Mouse (Mus musculus): ENCODE measurements at regions not wholly inside any gene's neighbourhood (a gene's known extent, or its start where the extent isn't known, plus 50 kb on each side); places are given as distances from the start of the nearest gene placed in this dataset.
A peak's percentile ranks its signal among the peaks of the same experiment; 100 is the strongest.

GRCm38 (mm10) chr15:27169846-27170245, 274.5 kb upstream of the Fbxl7 start:
- Histone ChIP-seq H3K27me3 (ENCODE audit: control insufficient read depth, insufficient read depth, low read length) (no peaks in the 10 kb centered on the region), H3K4me2 (ENCODE audit: low read depth, low read length) (no peak overlapping the region), H3K36me3 (ENCODE audit: control insufficient read depth, insufficient read depth, low read length) (no peaks in the 10 kb centered on the region), H3K9me3 (replicated peaks; ENCODE audit: control insufficient read depth, low read length) (no peaks in the 10 kb centered on the region), H3K4me3 (replicated peaks; ENCODE audit: low read length) (no peak overlapping the region), H3K9ac (ENCODE audit: low read length) (no peak overlapping the region), H3K4me1 (ENCODE audit: control insufficient read depth, insufficient read depth, low read length) (no peaks in the 10 kb centered on the region), H3K27ac (ENCODE audit: low read length) (no peak overlapping the region)
- 89% methylated on average over 7 of the region's 7 CpGs for WGBS
- no peak for ATAC-seq (ENCODE audit: insufficient read depth, low FRiP score)

GRCm38 (mm10) chr15:27173506-27173905, 278.1 kb upstream of the Fbxl7 start:
- ATAC-seq (ENCODE audit: insufficient read depth, low FRiP score) = no peak
- Histone ChIP-seq H3K27me3 (ENCODE audit: control insufficient read depth, insufficient read depth, low read length) (no peaks in the 10 kb centered on the region), H3K9me3 (replicated peaks; ENCODE audit: control insufficient read depth, low read length) (no peaks in the 10 kb centered on the region), H3K4me3 (replicated peaks; ENCODE audit: low read length) (no peak overlapping the region), H3K4me1 (ENCODE audit: control insufficient read depth, insufficient read depth, low read length) (0 out of 2 replicates have a peak, but pooled peaks cover 3% of the 10 kb centered on the region), H3K27ac (ENCODE audit: low read length) (no peak overlapping the region), H3K4me2 (ENCODE audit: low read depth, low read length) (no peak overlapping the region), H3K9ac (ENCODE audit: low read length) (no peak overlapping the region), H3K36me3 (ENCODE audit: control insufficient read depth, insufficient read depth, low read length) (no peaks in the 10 kb centered on the region)
- whole genome bisulfite sequencing = 29% methylated on average over 5 of the region's 5 CpGs

GRCm38 (mm10) chr15:27178084-27178935, 282.9 kb upstream of the Fbxl7 start:
- Histone ChIP-seq H3K36me3 (ENCODE audit: control insufficient read depth, insufficient read depth, low read length) (no peaks in the 10 kb centered on the region), H3K4me1 (ENCODE audit: control insufficient read depth, insufficient read depth, low read length) (0 out of 2 replicates have a peak, but pooled peaks cover 3% of the 10 kb centered on the region), H3K27ac (ENCODE audit: low read length) (no peak overlapping the region), H3K9me3 (replicated peaks; ENCODE audit: control insufficient read depth, low read length) (peaks cover 5% of the 10 kb centered on the region; the same call in 1 of the 2 replicates), H3K4me2 (ENCODE audit: low read depth, low read length) (0 out of 2 replicates have a peak overlapping the region, but pooled peaks have one; percentile 12), H3K9ac (ENCODE audit: low read length) (no peak overlapping the region), H3K4me3 (replicated peaks; ENCODE audit: low read length) (no peak overlapping the region), H3K27me3 (ENCODE audit: control insufficient read depth, insufficient read depth, low read length) (no peaks in the 10 kb centered on the region)
- 46% methylated on average over 13 of the region's 13 CpGs for WGBS
- ATAC-seq (ENCODE audit: insufficient read depth, low FRiP score) = no peak

- H3K4me1 ChIP-seq (ENCODE audit: control insufficient read depth, insufficient read depth, low read length) = no peaks in the 10 kb centered on the region
- no peak overlapping the region for H3K9ac ChIP-seq (ENCODE audit: low read length)
- no peak overlapping the region for H3K27ac ChIP-seq (ENCODE audit: low read length)
- H3K4me3 ChIP-seq (replicated peaks; ENCODE audit: low read length) = no peak overlapping the region
- no peaks in the 10 kb centered on the region for H3K36me3 ChIP-seq (ENCODE audit: control insufficient read depth, insufficient read depth, low read length)
- no peaks in the 10 kb centered on the region for H3K27me3 ChIP-seq (ENCODE audit: control insufficient read depth, insufficient read depth, low read length)
- ATAC-seq (ENCODE audit: insufficient read depth, low FRiP score) = no peak
- WGBS = 43% methylated on average over 4 of the region's 4 CpGs
- H3K4me2 ChIP-seq (ENCODE audit: low read depth, low read length) = no peak overlapping the region
- no peaks in the 10 kb centered on the region for H3K9me3 ChIP-seq (replicated peaks; ENCODE audit: control insufficient read depth, low read length)
These were observed 276.8 kb upstream of the Ank start for GRCm38 (mm10) chr15:27189699-27190098.

GRCm38 (mm10) chr15:27201513-27201912, 265.0 kb upstream of the Ank start:
- no peak overlapping the region for H3K9ac ChIP-seq (ENCODE audit: low read length)
- H3K27ac ChIP-seq (ENCODE audit: low read length) = no peak overlapping the region
- ATAC-seq (ENCODE audit: insufficient read depth, low FRiP score) = no peak
- H3K4me1 ChIP-seq (ENCODE audit: control insufficient read depth, insufficient read depth, low read length) = no peaks in the 10 kb centered on the region
- 85% methylated on average over 3 of the region's 3 CpGs for WGBS
- no peaks in the 10 kb centered on the region for H3K36me3 ChIP-seq (ENCODE audit: control insufficient read depth, insufficient read depth, low read length)
- H3K27me3 ChIP-seq (ENCODE audit: control insufficient read depth, insufficient read depth, low read length) = no peaks in the 10 kb centered on the region
- no peaks in the 10 kb centered on the region for H3K9me3 ChIP-seq (replicated peaks; ENCODE audit: control insufficient read depth, low read length)
- no peak overlapping the region for H3K4me3 ChIP-seq (replicated peaks; ENCODE audit: low read length)
- no peak overlapping the region for H3K4me2 ChIP-seq (ENCODE audit: low read depth, low read length)

- H3K9me3 ChIP-seq (replicated peaks; ENCODE audit: control insufficient read depth, low read length) = no peaks in the 10 kb centered on the region
- H3K27ac ChIP-seq (ENCODE audit: low read length) = no peak overlapping the region
- no peaks in the 10 kb centered on the region for H3K27me3 ChIP-seq (ENCODE audit: control insufficient read depth, insufficient read depth, low read length)
- no peak overlapping the region for H3K9ac ChIP-seq (ENCODE audit: low read length)
- H3K36me3 ChIP-seq (ENCODE audit: control insufficient read depth, insufficient read depth, low read length) = no peaks in the 10 kb centered on the region
- WGBS = 73% methylated on average over 6 of the region's 6 CpGs
- no peak overlapping the region for H3K4me2 ChIP-seq (ENCODE audit: low read depth, low read length)
- no peaks in the 10 kb centered on the region for H3K4me1 ChIP-seq (ENCODE audit: control insufficient read depth, insufficient read depth, low read length)
- ATAC-seq (ENCODE audit: insufficient read depth, low FRiP score) = no peak
- no peak overlapping the region for H3K4me3 ChIP-seq (replicated peaks; ENCODE audit: low read length)
These were observed 261.6 kb upstream of the Ank start for GRCm38 (mm10) chr15:27204888-27205287.

- Histone ChIP-seq H3K4me3 (replicated peaks; ENCODE audit: low read length) (no peak overlapping the region), H3K9me3 (replicated peaks; ENCODE audit: control insufficient read depth, low read length) (no peaks in the 10 kb centered on the region), H3K27ac (ENCODE audit: low read length) (no peak overlapping the region), H3K27me3 (ENCODE audit: control insufficient read depth, insufficient read depth, low read length) (no peaks in the 10 kb centered on the region), H3K9ac (ENCODE audit: low read length) (no peak overlapping the region), H3K36me3 (ENCODE audit: control insufficient read depth, insufficient read depth, low read length) (no peaks in the 10 kb centered on the region), H3K4me1 (ENCODE audit: control insufficient read depth, insufficient read depth, low read length) (no peaks in the 10 kb centered on the region), H3K4me2 (ENCODE audit: low read depth, low read length) (no peak overlapping the region)
- no peak for ATAC-seq (ENCODE audit: insufficient read depth, low FRiP score)
- 55% methylated on average over 11 of the region's 11 CpGs for WGBS
These were observed 259.0 kb upstream of the Ank start for GRCm38 (mm10) chr15:27207446-27207845.

- H3K9me3 ChIP-seq (replicated peaks; ENCODE audit: control insufficient read depth, low read length) = no peaks in the 10 kb centered on the region
- H3K27ac ChIP-seq (ENCODE audit: low read length) = no peak overlapping the region
- H3K27me3 ChIP-seq (ENCODE audit: control insufficient read depth, insufficient read depth, low read length) = no peaks in the 10 kb centered on the region
- H3K4me2 ChIP-seq (ENCODE audit: low read depth, low read length) = no peak overlapping the region
- ATAC-seq (ENCODE audit: insufficient read depth, low FRiP score) = no peak
- no peak overlapping the region for H3K9ac ChIP-seq (ENCODE audit: low read length)
- 24% methylated on average over 7 of the region's 7 CpGs for WGBS
- no peaks in the 10 kb centered on the region for H3K36me3 ChIP-seq (ENCODE audit: control insufficient read depth, insufficient read depth, low read length)
- no peaks in the 10 kb centered on the region for H3K4me1 ChIP-seq (ENCODE audit: control insufficient read depth, insufficient read depth, low read length)
- H3K4me3 ChIP-seq (replicated peaks; ENCODE audit: low read length) = no peak overlapping the region
These were observed 250.1 kb upstream of the Ank start for GRCm38 (mm10) chr15:27216387-27216786.

GRCm38 (mm10) chr15:27219126-27219738, 247.2 kb upstream of the Ank start:
- no peaks in the 10 kb centered on the region for H3K9me3 ChIP-seq (replicated peaks; ENCODE audit: control insufficient read depth, low read length)
- no peak overlapping the region for H3K4me2 ChIP-seq (ENCODE audit: low read depth, low read length)
- WGBS = 86% methylated on average over 3 of the region's 3 CpGs
- no peaks in the 10 kb centered on the region for H3K4me1 ChIP-seq (ENCODE audit: control insufficient read depth, insufficient read depth, low read length)
- no peak overlapping the region for H3K4me3 ChIP-seq (replicated peaks; ENCODE audit: low read length)
- no peaks in the 10 kb centered on the region for H3K36me3 ChIP-seq (ENCODE audit: control insufficient read depth, insufficient read depth, low read length)
- H3K9ac ChIP-seq (ENCODE audit: low read length) = no peak overlapping the region
- no peaks in the 10 kb centered on the region for H3K27me3 ChIP-seq (ENCODE audit: control insufficient read depth, insufficient read depth, low read length)
- ATAC-seq (ENCODE audit: insufficient read depth, low FRiP score) = no peak
- no peak overlapping the region for H3K27ac ChIP-seq (ENCODE audit: low read length)
